Mouse (Mus musculus) liver, adult 2 months (tissue): Measurements from ENCODE around the gene Tmem221.

Experiments
- CTCF ChIP-seq: fragments of 200-500 bp; IDR thresholded peaks from 2 replicates; pipeline ENCODE4 v1.5.1; 2011; ENCODE audit warnings: low read depth, low read length, control low read depth
- POLR2A ChIP-seq: fragments of 200-500 bp; IDR thresholded peaks from 2 replicates; pipeline ENCODE4 v1.6.1; 2011; ENCODE audit warnings: low read length, control low read depth; ENCODE audit not compliant: insufficient read depth; ENCODE audit errors: extremely low read depth

- no peak for TF ChIP-seq POLR2A
- no peak for TF ChIP-seq CTCF
Measured at GRCm38 (mm10) chr8:71580201-71580600, 21.5 kb upstream of the Tmem221 start.
